Mouse (Mus musculus) myocyte (in vitro differentiated cells): ENCODE measurements around the gene Oit3.

Source experiments
- CEBPB ChIP-seq: IDR thresholded peaks from 2 replicates; pipeline ENCODE4 v1.6.1; 2011; ENCODE audit warnings: mild to moderate bottlenecking, moderate library complexity; ENCODE audit not compliant: poor library complexity, insufficient read depth, severe bottlenecking
- E2F4 ChIP-seq: IDR thresholded peaks from one replicate; pipeline ENCODE4 v1.6.1; 2011; ENCODE audit warnings: mild to moderate bottlenecking, control low read depth, moderate library complexity; ENCODE audit not compliant: insufficient read depth
- MAX ChIP-seq: IDR thresholded peaks from one replicate; pipeline ENCODE4 v1.6.1; 2011; ENCODE audit warnings: low read depth, mild to moderate bottlenecking, control low read depth
- MYOD1 ChIP-seq, 3 experiments: IDR thresholded peaks; one replicate each; pipeline ENCODE4 v1.6.1; 2011; ENCODE audit warnings: control low read depth in 2 of 3, low read depth in 2 of 3, mild to moderate bottlenecking in 2 of 3, moderate library complexity in 1 of 3; ENCODE audit not compliant: insufficient read length in 2 of 3, control insufficient read depth in 1 of 3
- POLR2A ChIP-seq: IDR thresholded peaks from one replicate; pipeline ENCODE4 v1.6.1; 2011; ENCODE audit warnings: low read depth, mild to moderate bottlenecking, control low read depth, moderate library complexity; ENCODE audit not compliant: insufficient read length
- POLR2AphosphoS2 ChIP-seq: IDR thresholded peaks from one replicate; pipeline ENCODE4 v1.6.1; 2011; ENCODE audit warnings: low read depth, control low read depth; ENCODE audit not compliant: insufficient read length
- REST ChIP-seq: IDR thresholded peaks from one replicate; pipeline ENCODE4 v1.6.1; 2011; ENCODE audit warnings: mild to moderate bottlenecking, control low read depth, moderate library complexity; ENCODE audit not compliant: insufficient read depth, insufficient read length
- SRF ChIP-seq: IDR thresholded peaks from one replicate; pipeline ENCODE4 v1.6.1; 2011; ENCODE audit warnings: low read depth; ENCODE audit not compliant: control insufficient read depth, insufficient read length
- TCF12 ChIP-seq: IDR thresholded peaks from one replicate; pipeline ENCODE4 v1.6.1; 2011; ENCODE audit warnings: mild to moderate bottlenecking, control low read depth; ENCODE audit not compliant: poor library complexity, insufficient read depth, severe bottlenecking
- TCF3 ChIP-seq: IDR thresholded peaks from one replicate; pipeline ENCODE4 v1.6.1; 2011; ENCODE audit warnings: low read depth, control low read depth; ENCODE audit not compliant: insufficient read length
- USF1 ChIP-seq: IDR thresholded peaks from one replicate; pipeline ENCODE4 v1.6.1; 2011; ENCODE audit warnings: low read depth, mild to moderate bottlenecking, control low read depth, moderate library complexity

DNA sequence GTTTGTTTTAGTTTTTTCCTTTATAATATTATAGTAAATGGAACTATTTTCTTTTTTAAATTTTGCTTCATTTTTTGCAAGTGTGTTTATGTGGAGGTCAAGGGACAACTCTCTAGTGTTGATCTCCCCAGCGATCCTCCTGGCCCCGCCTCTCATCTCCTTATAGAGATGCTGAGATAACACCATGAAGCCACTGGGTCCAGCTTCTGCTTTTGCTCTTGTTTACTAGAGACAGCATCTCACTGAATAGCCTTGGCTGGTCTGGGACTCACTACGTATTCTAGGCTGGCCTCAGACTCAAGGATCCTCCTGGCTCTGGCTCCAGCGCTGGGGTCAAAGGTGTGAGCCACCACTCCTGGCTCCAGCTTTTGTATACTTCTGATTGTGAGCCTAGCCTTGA lies 22.1 kb downstream of the Oit3 start:
- TF ChIP-seq MYOD1 (IDR thresholded peaks at IDR 0.05; ENCODE audit: control insufficient read depth in 1 of 3, insufficient read length in 2 of 3, low read depth in 2 of 3) (no peak), TCF12 (no peak), POLR2A (no peak), USF1 (no peak), E2F4 (no peak), POLR2AphosphoS2 (no peak), CEBPB (no peak), SRF (no peak), TCF3 (no peak), REST (no peak), MAX (no peak)
